Mouse (Mus musculus) yolk sac, embryonic 10.5 days (tissue): ENCODE measurements at regions not wholly inside any gene's neighbourhood (a gene's known extent, or its start where the extent isn't known, plus 50 kb on each side); places are given as distances from the start of the nearest gene placed in this dataset.

Experiments
- DNase-seq: peaks from one replicate; pipeline ENCODE4 v3.0.0-alpha.2; 2017; ENCODE audit warnings: low spot score

GRCm38 (mm10) chr3:39062415-39062814, 175.7 kb downstream of the Fat4 start:
- DNase-seq: no peak

DNA sequence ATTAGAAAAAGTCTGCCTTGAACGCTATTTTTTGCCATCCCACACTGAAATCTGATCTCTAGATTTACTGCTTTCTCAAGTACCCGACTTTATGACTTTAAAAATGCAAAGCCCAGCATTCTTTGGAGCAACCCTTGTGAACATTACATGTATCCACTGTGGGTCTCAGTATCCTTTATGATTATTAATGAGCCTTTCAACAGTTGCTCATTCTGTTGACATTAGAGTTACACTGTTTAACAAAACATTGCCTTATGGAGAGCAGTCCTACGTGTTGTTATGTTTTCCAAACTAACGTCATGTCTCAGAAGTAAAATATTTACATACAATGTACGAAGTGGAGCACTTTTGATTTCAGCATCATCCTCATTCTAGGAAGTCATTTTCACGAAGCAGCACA, 178.7 kb downstream of the Fat4 start:
- DNase-seq: no peak

GRCm38 (mm10) chr3:39069011-39069410, 182.3 kb downstream of the Fat4 start:
- DNase-seq: no peak

DNA sequence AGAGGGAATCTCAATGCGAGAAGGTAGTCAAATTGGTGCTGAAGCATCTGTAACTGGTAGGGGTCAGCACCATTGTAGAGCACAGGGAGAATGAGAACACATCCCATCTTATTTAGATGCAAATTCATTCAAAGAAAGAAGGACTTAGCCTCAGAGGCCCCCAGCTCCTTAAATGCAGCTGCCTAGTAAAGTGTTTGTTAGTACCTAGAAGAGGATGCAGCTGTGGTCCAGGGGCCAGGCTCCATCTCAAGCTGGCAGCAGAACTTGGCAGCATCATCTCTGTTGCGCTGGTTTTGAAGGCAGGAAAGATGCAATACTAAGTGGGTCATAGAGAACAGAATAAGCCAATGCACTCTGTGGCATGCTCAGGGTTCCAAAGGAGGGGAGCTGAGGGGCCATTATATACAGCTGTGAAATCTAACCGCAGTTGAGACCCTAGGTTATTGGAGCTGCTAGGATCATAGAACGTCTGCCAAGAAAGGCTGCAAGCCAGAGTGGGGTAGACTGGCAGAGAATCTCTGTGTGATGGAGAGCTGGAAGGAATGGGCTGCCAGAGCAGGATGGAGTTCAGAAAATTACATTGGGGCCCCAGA, 196.0 kb downstream of the Fat4 start:
- no peak for DNase-seq

DNA sequence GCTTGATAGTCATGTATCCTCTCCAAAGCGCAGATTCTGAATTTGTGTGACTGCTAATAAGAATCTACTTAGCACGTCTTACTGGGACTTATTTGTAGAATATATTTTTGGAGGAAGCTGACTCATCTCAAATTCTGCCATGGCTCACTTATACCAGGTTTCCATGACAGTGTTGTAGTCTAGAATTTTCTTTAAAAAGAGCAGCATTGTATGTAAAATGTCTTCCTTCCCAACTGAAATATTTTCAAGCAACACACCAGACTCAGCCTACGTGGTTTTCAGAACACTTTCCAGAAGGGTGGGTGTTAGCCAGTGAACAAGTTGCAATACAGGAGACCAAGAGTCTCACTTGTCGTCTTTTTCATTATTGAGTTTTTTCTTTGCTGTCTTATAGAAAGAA, 202.2 kb downstream of the Fat4 start:
- DNase-seq: no peak

- no peak for DNase-seq
Observed at GRCm38 (mm10) chr3:39102324-39102723, 215.6 kb downstream of the Fat4 start.

GRCm38 (mm10) chr3:39109756-39110392, 223.1 kb downstream of the Fat4 start:
- DNase-seq: no peak

GRCm38 (mm10) chr3:39114056-39114455, 227.3 kb downstream of the Fat4 start:
- no peak for DNase-seq

- no peak for DNase-seq
Observed at GRCm38 (mm10) chr3:39114826-39115225, 228.1 kb downstream of the Fat4 start.

GRCm38 (mm10) chr3:39115441-39115840, 228.7 kb downstream of the Fat4 start:
- no peak for DNase-seq

DNA sequence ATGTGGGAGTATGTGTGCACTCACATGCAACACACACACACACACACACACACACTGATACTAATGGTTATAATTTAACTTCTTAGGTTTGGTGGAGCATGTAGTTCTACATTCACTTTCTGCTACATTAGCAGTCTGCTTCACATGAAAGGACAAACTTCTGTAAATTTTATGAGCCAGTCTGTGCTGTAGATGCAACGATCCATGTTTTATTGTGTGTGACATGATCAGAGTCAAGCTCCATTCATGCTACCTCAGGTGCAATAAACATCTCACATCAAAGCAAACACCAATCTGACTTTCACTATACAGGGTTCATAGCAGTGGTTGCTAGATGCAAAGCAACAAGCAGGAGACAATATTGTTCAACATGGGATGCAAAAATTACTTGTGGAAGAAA, 235.5 kb downstream of the Fat4 start:
- no peak for DNase-seq

DNA sequence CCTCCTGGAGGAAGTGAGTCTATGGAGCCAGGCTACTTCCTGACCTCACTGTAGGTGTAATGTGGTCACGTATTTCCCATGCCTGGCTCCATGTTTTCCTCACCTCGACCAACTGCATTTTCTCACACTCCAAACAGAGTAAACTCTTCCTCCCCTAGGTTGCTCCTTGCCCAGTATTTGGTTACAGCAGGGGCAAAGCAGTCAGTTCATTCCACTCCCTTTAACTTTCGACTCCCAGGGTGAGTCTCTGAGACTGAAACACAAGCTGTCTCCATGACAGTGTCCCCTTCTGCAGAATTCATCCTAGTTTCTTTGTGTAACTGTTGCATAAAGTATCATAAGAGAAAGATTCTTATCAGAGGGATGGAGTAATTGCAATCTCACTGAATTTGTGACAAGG, 243.8 kb downstream of the Fat4 start:
- no peak for DNase-seq

DNA sequence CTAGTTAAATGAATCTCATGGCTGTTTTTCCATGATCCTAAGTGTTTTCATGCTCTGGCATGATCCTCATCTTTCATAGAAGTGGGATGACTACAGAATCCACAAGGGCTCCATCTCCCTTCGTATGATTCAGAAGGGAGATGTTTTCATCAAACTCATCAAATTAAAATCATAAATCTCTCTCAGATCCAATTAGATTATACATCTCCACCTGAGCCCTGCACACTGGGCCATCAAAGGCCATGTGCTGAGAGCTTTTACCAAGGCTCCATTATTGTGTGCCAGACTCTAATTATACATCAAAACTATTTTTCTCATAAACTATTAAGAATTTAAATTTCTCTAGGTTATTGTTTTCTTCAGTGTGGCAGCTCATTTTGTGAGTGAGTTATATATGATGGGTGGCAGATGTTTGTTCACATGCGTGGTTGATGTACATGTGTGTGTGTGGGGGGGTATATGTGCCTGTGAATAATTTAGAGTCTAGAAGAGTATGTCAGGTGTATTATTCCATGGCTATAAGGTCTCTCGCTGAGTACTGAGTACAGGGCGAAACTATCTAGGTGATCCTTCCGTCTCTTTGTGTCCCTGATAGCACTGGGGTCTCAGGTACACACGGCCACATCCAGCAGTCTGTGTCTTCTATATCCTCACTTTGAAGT, 278.4 kb downstream of the Fat4 start:
- no peak for DNase-seq

DNA sequence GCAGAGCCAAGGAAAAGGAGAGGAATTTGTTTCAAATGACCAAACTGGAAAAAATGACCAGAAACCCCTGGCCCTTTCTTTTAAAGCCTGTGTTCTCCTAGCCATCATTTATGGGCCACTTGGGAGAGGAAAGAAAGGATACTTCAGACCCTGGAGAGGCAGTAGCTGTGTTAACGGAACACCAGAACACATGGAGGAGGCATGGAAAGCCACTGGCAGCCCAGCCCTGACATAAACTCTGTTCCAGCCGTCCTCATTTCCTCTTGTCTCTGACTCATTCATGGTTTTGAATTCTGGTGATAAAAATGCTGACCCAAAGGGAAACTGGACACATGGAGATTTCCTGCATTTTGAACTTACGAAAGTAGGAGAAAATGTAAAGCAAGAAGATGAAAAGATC, 295.9 kb downstream of the Fat4 start:
- DNase-seq: no peak

- no peak for DNase-seq
Observed at GRCm38 (mm10) chr3:39195102-39195501, 308.4 kb downstream of the Fat4 start.

GRCm38 (mm10) chr3:39202662-39203061, 315.9 kb downstream of the Fat4 start:
- DNase-seq: no peak

DNA sequence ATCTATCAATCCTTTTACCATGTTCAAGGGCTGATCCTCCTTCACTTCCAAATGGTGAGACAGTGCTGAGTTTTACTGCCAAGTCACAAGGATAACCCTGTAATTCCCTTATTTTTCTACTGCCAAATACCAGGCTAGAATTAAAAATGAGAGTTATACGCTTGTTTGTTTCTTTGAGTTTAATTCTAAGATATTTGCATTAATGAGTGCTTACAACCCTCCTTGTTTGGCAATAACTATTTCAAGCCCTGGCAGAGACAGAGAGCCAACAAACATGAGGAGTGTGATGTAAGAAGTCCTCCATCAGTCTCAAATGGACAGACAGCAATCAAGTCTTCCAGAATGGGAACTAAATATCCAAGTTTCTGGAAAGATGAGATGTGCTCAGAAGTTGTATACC, 321.9 kb downstream of the Fat4 start:
- DNase-seq: no peak

- DNase-seq: no peak
Observed at GRCm38 (mm10) chr3:39209382-39210165, 322.8 kb downstream of the Fat4 start.

- DNase-seq: no peak
Observed at GRCm38 (mm10) chr3:39211670-39212069, 324.9 kb downstream of the Fat4 start.

DNA sequence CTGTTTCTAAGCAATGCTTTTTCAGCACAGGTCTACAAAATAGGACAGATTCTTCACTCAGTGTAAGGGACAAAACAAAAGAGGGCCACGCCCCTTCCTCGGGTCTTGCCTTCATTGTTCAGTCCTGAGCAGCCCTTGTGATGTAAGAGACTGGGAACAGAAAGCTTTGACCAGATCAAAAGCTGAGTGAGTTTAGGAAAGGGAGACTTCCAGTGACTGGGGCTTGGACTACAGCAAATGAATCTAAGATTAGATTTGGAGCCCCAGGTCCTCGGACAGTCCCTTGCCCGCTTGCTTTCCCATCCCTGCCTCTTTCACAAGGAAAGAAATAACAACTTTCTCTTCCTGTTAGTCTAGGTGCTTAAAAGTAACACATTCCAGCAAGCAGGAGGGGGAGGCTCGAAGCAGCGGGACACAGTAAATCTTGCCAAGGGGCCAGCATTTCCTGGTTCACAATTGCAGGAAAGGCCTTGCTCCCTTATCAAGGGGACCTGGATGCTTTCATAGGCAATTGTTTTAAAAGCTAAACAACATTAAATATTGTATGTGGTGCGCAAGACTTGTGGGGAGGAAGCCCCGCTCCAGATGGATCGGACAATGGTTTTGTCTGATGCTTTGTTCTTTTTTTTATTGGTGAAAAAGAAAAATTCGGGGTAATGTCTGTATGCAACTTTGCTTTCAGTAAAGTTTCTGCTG, 333.4 kb downstream of the Fat4 start:
- peak; percentile 29 for DNase-seq

DNA sequence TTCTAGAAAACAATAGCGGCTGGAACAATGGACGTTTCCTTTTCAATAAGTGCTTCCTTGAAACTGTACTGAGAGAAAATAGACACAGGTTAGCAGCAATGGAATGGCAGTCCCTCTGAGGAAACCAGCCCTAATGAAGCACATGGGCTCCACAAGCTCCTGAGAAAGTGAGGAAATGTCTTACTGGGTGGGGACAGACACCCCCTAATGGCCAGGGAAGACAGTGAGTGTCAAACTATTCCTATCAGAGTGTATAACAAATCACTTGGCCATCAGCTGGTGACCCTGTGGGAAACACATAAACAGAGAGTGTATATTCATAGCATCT, 333.9 kb downstream of the Fat4 start:
- DNase-seq: peak; percentile 15

GRCm38 (mm10) chr3:39222059-39222458, 335.3 kb downstream of the Fat4 start:
- DNase-seq: no peak
